Mouse (Mus musculus): ENCODE data around the gene Med18. TPM values are rescaled to one million over a fixed set of nuclear protein-coding genes. Genes with fewer than 3 reads are reported as not detected.

Med18 gene
- polyA plus RNA-seq, 1 experiment from 2014 or later, result 15.2 TPM

- WGBS, result 85% methylated on average over 11 of the region's 11 CpGs
- H3K4me3 ChIP-seq (ENCODE audit: low read length), result no peak overlapping the region
- H3K27ac ChIP-seq (ENCODE audit: low read depth, low read length), result no peak overlapping the region
- H3K36me3 ChIP-seq (ENCODE audit: control insufficient read depth, insufficient read depth, low read length), result peaks cover 3% of the 10 kb centered on the region; the same call in 1 of the 2 replicates
- H3K9ac ChIP-seq (ENCODE audit: low read depth, low read length), result no peak overlapping the region
- no peaks in the 10 kb centered on the region for H3K27me3 ChIP-seq (replicated peaks; ENCODE audit: control insufficient read depth, insufficient read depth, low read length)
- no peak overlapping the region for H3K4me2 ChIP-seq (ENCODE audit: low read length)
- no peak for ATAC-seq
- H3K9me3 ChIP-seq (ENCODE audit: control insufficient read depth, low read length), result no peaks in the 10 kb centered on the region
- H3K4me1 ChIP-seq (ENCODE audit: control insufficient read depth, insufficient read depth, low read depth, low read length), result no peaks in the 10 kb centered on the region; the same call in 1 of the 2 replicates
Measured at GRCm38 (mm10) chr4:132503344-132503743, 39.6 kb upstream of the Med18 start.

- Histone ChIP-seq H3K4me3 (ENCODE audit: low read length) (no peak overlapping the region), H3K9ac (ENCODE audit: low read depth, low read length) (no peak overlapping the region), H3K27ac (ENCODE audit: low read depth, low read length) (no peak overlapping the region), H3K9me3 (ENCODE audit: control insufficient read depth, low read length) (no peaks in the 10 kb centered on the region), H3K36me3 (ENCODE audit: control insufficient read depth, insufficient read depth, low read length) (peaks cover 3% of the 10 kb centered on the region; the same call in 1 of the 2 replicates), H3K4me1 (ENCODE audit: control insufficient read depth, insufficient read depth, low read depth, low read length) (no peaks in the 10 kb centered on the region), H3K4me2 (ENCODE audit: low read length) (no peak overlapping the region), H3K27me3 (replicated peaks; ENCODE audit: control insufficient read depth, insufficient read depth, low read length) (no peaks in the 10 kb centered on the region)
- no peak for ATAC-seq
- 97% methylated on average over 6 of the region's 6 CpGs for WGBS
Measured at GRCm38 (mm10) chr4:132501639-132502038, 37.9 kb upstream of the Med18 start.

GRCm38 (mm10) chr4:132494271-132494918 lies 30.7 kb upstream of the Med18 start:
- H3K27ac ChIP-seq (ENCODE audit: low read depth, low read length), result no peak overlapping the region
- H3K9me3 ChIP-seq (ENCODE audit: control insufficient read depth, low read length), result no peaks in the 10 kb centered on the region
- H3K36me3 ChIP-seq (ENCODE audit: control insufficient read depth, insufficient read depth, low read length), result peaks cover 3% of the 10 kb centered on the region
- WGBS, result 88% methylated on average over 20 of the region's 20 CpGs
- no peak overlapping the region for H3K4me2 ChIP-seq (ENCODE audit: low read length)
- ATAC-seq, result no peak
- H3K4me1 ChIP-seq (ENCODE audit: control insufficient read depth, insufficient read depth, low read depth, low read length), result no peaks in the 10 kb centered on the region; the same call in 1 of the 2 replicates
- H3K27me3 ChIP-seq (replicated peaks; ENCODE audit: control insufficient read depth, insufficient read depth, low read length), result no peaks in the 10 kb centered on the region
- no peak overlapping the region for H3K9ac ChIP-seq (ENCODE audit: low read depth, low read length)
- no peak overlapping the region for H3K4me3 ChIP-seq (ENCODE audit: low read length)

- no peaks in the 10 kb centered on the region; the same call in 1 of the 2 replicates for H3K4me1 ChIP-seq (ENCODE audit: control insufficient read depth, insufficient read depth, low read depth, low read length)
- WGBS, result 50% methylated on average over 10 of the region's 10 CpGs
- H3K4me3 ChIP-seq (ENCODE audit: low read length), result no peak overlapping the region
- H3K36me3 ChIP-seq (ENCODE audit: control insufficient read depth, insufficient read depth, low read length), result no peaks in the 10 kb centered on the region; the same call in none of the 2 replicates
- no peak overlapping the region for H3K4me2 ChIP-seq (ENCODE audit: low read length)
- no peaks in the 10 kb centered on the region for H3K27me3 ChIP-seq (replicated peaks; ENCODE audit: control insufficient read depth, insufficient read depth, low read length)
- no peak overlapping the region for H3K9ac ChIP-seq (ENCODE audit: low read depth, low read length)
- no peak overlapping the region for H3K27ac ChIP-seq (ENCODE audit: low read depth, low read length)
- H3K9me3 ChIP-seq (ENCODE audit: control insufficient read depth, low read length), result no peaks in the 10 kb centered on the region
- no peak for ATAC-seq
Measured at GRCm38 (mm10) chr4:132492178-132493060, 28.7 kb upstream of the Med18 start.

DNA sequence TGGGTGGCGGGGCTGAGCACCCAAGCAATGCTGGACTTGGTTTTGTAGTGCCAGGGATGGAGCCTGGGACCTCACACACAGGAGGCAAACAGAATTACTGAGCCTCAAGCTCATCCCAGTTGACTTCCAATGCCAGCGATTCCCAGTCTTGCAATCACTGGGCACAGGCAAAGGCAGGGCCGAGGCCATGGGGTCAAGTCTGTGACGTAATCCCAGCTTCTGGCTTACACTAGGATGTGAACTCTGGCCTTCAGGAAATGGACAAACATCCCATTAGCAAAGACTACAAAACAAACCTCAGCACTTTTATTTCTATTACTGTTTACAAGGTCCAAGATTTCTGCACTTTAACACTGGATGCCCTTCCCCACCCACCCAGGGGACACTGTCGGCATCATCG lies 28.0 kb upstream of the Med18 start:
- 79% methylated on average over 6 of the region's 6 CpGs for WGBS
- no peak overlapping the region for H3K4me2 ChIP-seq (ENCODE audit: low read length)
- H3K9ac ChIP-seq (ENCODE audit: low read depth, low read length), result no peak overlapping the region
- H3K27me3 ChIP-seq (replicated peaks; ENCODE audit: control insufficient read depth, insufficient read depth, low read length), result no peaks in the 10 kb centered on the region
- no peak overlapping the region for H3K27ac ChIP-seq (ENCODE audit: low read depth, low read length)
- H3K9me3 ChIP-seq (ENCODE audit: control insufficient read depth, low read length), result no peaks in the 10 kb centered on the region
- no peak for ATAC-seq
- H3K36me3 ChIP-seq (ENCODE audit: control insufficient read depth, insufficient read depth, low read length), result no peaks in the 10 kb centered on the region; the same call in 1 of the 2 replicates
- no peaks in the 10 kb centered on the region; the same call in 1 of the 2 replicates for H3K4me1 ChIP-seq (ENCODE audit: control insufficient read depth, insufficient read depth, low read depth, low read length)
- no peak overlapping the region for H3K4me3 ChIP-seq (ENCODE audit: low read length)

- no peak for ATAC-seq
- no peak overlapping the region for H3K9ac ChIP-seq (ENCODE audit: low read depth, low read length)
- H3K27me3 ChIP-seq (replicated peaks; ENCODE audit: control insufficient read depth, insufficient read depth, low read length), result no peaks in the 10 kb centered on the region
- no peak overlapping the region for H3K4me2 ChIP-seq (ENCODE audit: low read length)
- no peaks in the 10 kb centered on the region; the same call in 1 of the 2 replicates for H3K4me1 ChIP-seq (ENCODE audit: control insufficient read depth, insufficient read depth, low read depth, low read length)
- H3K4me3 ChIP-seq (ENCODE audit: low read length), result no peak overlapping the region
- no peaks in the 10 kb centered on the region; the same call in 1 of the 2 replicates for H3K36me3 ChIP-seq (ENCODE audit: control insufficient read depth, insufficient read depth, low read length)
- no peak overlapping the region for H3K27ac ChIP-seq (ENCODE audit: low read depth, low read length)
- WGBS, result 94% methylated on average over 8 of the region's 8 CpGs
- no peaks in the 10 kb centered on the region for H3K9me3 ChIP-seq (ENCODE audit: control insufficient read depth, low read length)
Measured at GRCm38 (mm10) chr4:132491057-132491456, 27.3 kb upstream of the Med18 start.

GRCm38 (mm10) chr4:132490273-132491010 lies 26.7 kb upstream of the Med18 start:
- H3K36me3 ChIP-seq (ENCODE audit: control insufficient read depth, insufficient read depth, low read length), result no peaks in the 10 kb centered on the region; the same call in 1 of the 2 replicates
- no peak for ATAC-seq
- 90% methylated on average over 15 of the region's 15 CpGs for WGBS
- H3K4me3 ChIP-seq (ENCODE audit: low read length), result no peak overlapping the region
- H3K27ac ChIP-seq (ENCODE audit: low read depth, low read length), result no peak overlapping the region
- H3K9me3 ChIP-seq (ENCODE audit: control insufficient read depth, low read length), result no peaks in the 10 kb centered on the region
- no peak overlapping the region for H3K9ac ChIP-seq (ENCODE audit: low read depth, low read length)
- H3K4me1 ChIP-seq (ENCODE audit: control insufficient read depth, insufficient read depth, low read depth, low read length), result no peaks in the 10 kb centered on the region; the same call in 1 of the 2 replicates
- H3K4me2 ChIP-seq (ENCODE audit: low read length), result no peak overlapping the region
- H3K27me3 ChIP-seq (replicated peaks; ENCODE audit: control insufficient read depth, insufficient read depth, low read length), result no peaks in the 10 kb centered on the region

GRCm38 (mm10) chr4:132488976-132489375 lies 25.3 kb upstream of the Med18 start:
- no peak overlapping the region for H3K4me3 ChIP-seq (ENCODE audit: low read length)
- ATAC-seq, result no peak
- no peaks in the 10 kb centered on the region for H3K27me3 ChIP-seq (replicated peaks; ENCODE audit: control insufficient read depth, insufficient read depth, low read length)
- H3K4me2 ChIP-seq (ENCODE audit: low read length), result no peak overlapping the region
- no peaks in the 10 kb centered on the region; the same call in 1 of the 2 replicates for H3K4me1 ChIP-seq (ENCODE audit: control insufficient read depth, insufficient read depth, low read depth, low read length)
- no peaks in the 10 kb centered on the region; the same call in 1 of the 2 replicates for H3K36me3 ChIP-seq (ENCODE audit: control insufficient read depth, insufficient read depth, low read length)
- WGBS, result 87% methylated on average over 6 of the region's 6 CpGs
- H3K27ac ChIP-seq (ENCODE audit: low read depth, low read length), result no peak overlapping the region
- H3K9ac ChIP-seq (ENCODE audit: low read depth, low read length), result no peak overlapping the region
- H3K9me3 ChIP-seq (ENCODE audit: control insufficient read depth, low read length), result no peaks in the 10 kb centered on the region
